Mouse (Mus musculus): ENCODE measurements around the gene Slc9a3r2.

GRCm38 (mm10) chr17:24625472-24625871 lies 24.7 kb downstream of the Slc9a3r2 start:
- TF ChIP-seq MYOD1 (IDR thresholded peaks at IDR 0.05; ENCODE audit: control insufficient read depth in 1 of 3, insufficient read length in 2 of 3, low read depth in 2 of 3) (no peak), POLR2A (IDR thresholded peaks at IDR 0.05; ENCODE audit: insufficient read length, low read depth) (no peak), USF1 (IDR thresholded peaks at IDR 0.05; ENCODE audit: low read depth) (no peak), REST (IDR thresholded peaks at IDR 0.05; ENCODE audit: insufficient read depth, insufficient read length) (no peak), MYOG (IDR thresholded peaks at IDR 0.05; ENCODE audit: control insufficient read depth in 1 of 3, insufficient read depth in 1 of 3, insufficient read length in 2 of 3, low read depth in 2 of 3) (no peak), E2F4 (IDR thresholded peaks at IDR 0.05; ENCODE audit: insufficient read depth) (no peak), TCF12 (IDR thresholded peaks at IDR 0.05; ENCODE audit: insufficient read depth, poor library complexity, severe bottlenecking) (no peak), CEBPB (IDR thresholded peaks at IDR 0.05; ENCODE audit: insufficient read depth, poor library complexity, severe bottlenecking) (no peak), MAX (IDR thresholded peaks at IDR 0.05; ENCODE audit: low read depth) (no peak)

All from myocyte (in vitro differentiated cells).